In genomic region chr11:87430374-87430773, GRCm38 (mm10) we compare ENCODE assay signal across 28 mouse cellular contexts. TPM values are rescaled to one million over a fixed set of nuclear protein-coding genes. Genes with fewer than 3 reads are reported as not detected.
"Had no signal": no experiment of that assay in that cellular context is flagged by ENCODE, and none has a peak within 500 bp of the region (broad histone marks: within the 10 kb centered on the region; RNA-seq: fewer than 3 reads in every experiment).

No protein-coding gene starts in this region.

- H3K27me3 ChIP-seq: embryonic facial prominence, embryonic 12.5 days; embryonic facial prominence, embryonic 13.5 days; embryonic facial prominence, embryonic 15.5 days; forebrain, embryonic 12.5 days; forebrain, embryonic 13.5 days; forebrain, embryonic 15.5 days had no signal

- ATAC-seq: forebrain, embryonic 13.5 days; forebrain, embryonic 14.5 days; forebrain, embryonic 15.5 days; forebrain, embryonic 16.5 days; forebrain, postnatal 0 days had no signal

- H3K4me2 ChIP-seq: embryonic facial prominence, embryonic 12.5 days; embryonic facial prominence, embryonic 13.5 days; embryonic facial prominence, embryonic 15.5 days; forebrain, embryonic 12.5 days; forebrain, embryonic 13.5 days; forebrain, embryonic 15.5 days had no signal

- H3K4me3 ChIP-seq: embryonic facial prominence, embryonic 10.5 days; embryonic facial prominence, embryonic 12.5 days; embryonic facial prominence, embryonic 13.5 days; embryonic facial prominence, embryonic 15.5 days; erythroblast, embryonic 14.5 days; forebrain, embryonic 10.5 days; forebrain, embryonic 12.5 days; forebrain, embryonic 13.5 days; forebrain, embryonic 15.5 days; gastrocnemius, adult 2 months had no signal

- H3K9ac ChIP-seq: embryonic facial prominence, embryonic 12.5 days; embryonic facial prominence, embryonic 13.5 days; embryonic facial prominence, embryonic 15.5 days; forebrain, embryonic 12.5 days; forebrain, embryonic 13.5 days; forebrain, embryonic 15.5 days; forebrain, postnatal 0 days had no signal

- DNase-seq: cerebellum, adult 2 months; cerebellum, adult 8-10 months; cerebellum, adult 9-11 months; cerebellum, postnatal 10 days; cerebellum, postnatal 14 days; cerebellum, postnatal 25 days; cerebellum, postnatal 36 days; embryo, embryonic 11 days; forebrain, postnatal 0 days; gastrocnemius, adult 2 months; gastrocnemius, postnatal 10 days; gastrocnemius, postnatal 14 days; gastrocnemius, postnatal 25 days; gastrocnemius, postnatal 36 days; heart, adult 18-20 months had no signal

- H3K9me3 ChIP-seq: embryonic facial prominence, embryonic 10.5 days; embryonic facial prominence, embryonic 12.5 days; embryonic facial prominence, embryonic 13.5 days; embryonic facial prominence, embryonic 15.5 days; forebrain, embryonic 10.5 days; forebrain, embryonic 12.5 days; forebrain, embryonic 13.5 days; forebrain, embryonic 15.5 days had no signal

- H3K36me3 ChIP-seq: embryonic facial prominence, embryonic 10.5 days; embryonic facial prominence, embryonic 12.5 days; embryonic facial prominence, embryonic 13.5 days; embryonic facial prominence, embryonic 15.5 days; forebrain, embryonic 10.5 days; forebrain, embryonic 12.5 days; forebrain, embryonic 15.5 days had no signal

- H3K27ac ChIP-seq: embryonic facial prominence, embryonic 10.5 days; embryonic facial prominence, embryonic 12.5 days; embryonic facial prominence, embryonic 13.5 days; embryonic facial prominence, embryonic 15.5 days; forebrain, embryonic 10.5 days; forebrain, embryonic 12.5 days; forebrain, embryonic 13.5 days; forebrain, embryonic 15.5 days; gastrocnemius, adult 2 months had no signal

RNA-seq across cellular contexts. Expression of gene Tex14, which starts 25.5 kb away (rescaled TPM):
- total RNA-seq: gastrocnemius, adult 2 months; gastrocnemius, adult 8-10 months; gastrocnemius, postnatal 36 days; granulocyte monocyte progenitor cell, adult 5-6 weeks had no signal
- polyA plus RNA-seq: embryonic facial prominence, embryonic 10.5 days; erythroblast, embryonic 14.5 days; forebrain, embryonic 10.5 days; forebrain, embryonic 15.5 days had no signal
